ENCODE assay signal across 19 mouse cellular contexts in genomic region chr11:30221043-30221442, GRCm38 (mm10).
"Had no signal": no experiment of that assay in that cellular context is flagged by ENCODE, and none has a peak within 500 bp of the region (broad histone marks: within the 10 kb centered on the region; RNA-seq: fewer than 3 reads in every experiment).

No protein-coding gene starts in this region.

- H3K4me3 ChIP-seq: layer of hippocampus, adult 2 months; limb, embryonic 10.5 days; limb, embryonic 13.5 days; liver, embryonic 12.5 days; liver, embryonic 15.5 days; lung, embryonic 15.5 days; megakaryocyte, embryonic 14.5 days had no signal

- H3K9ac ChIP-seq: limb, embryonic 13.5 days; liver, embryonic 12.5 days; liver, embryonic 15.5 days; lung, embryonic 15.5 days had no signal

- H3K27ac ChIP-seq: kidney, postnatal 0 days; layer of hippocampus, adult 2 months; limb, embryonic 10.5 days; limb, embryonic 13.5 days; liver, embryonic 12.5 days; liver, embryonic 15.5 days; lung, embryonic 15.5 days; stomach, postnatal 0 days had no signal

- H3K27me3 ChIP-seq: limb, embryonic 13.5 days; liver, embryonic 12.5 days; liver, embryonic 15.5 days; lung, embryonic 15.5 days; megakaryocyte, embryonic 14.5 days had no signal

- H3K4me2 ChIP-seq: liver, embryonic 12.5 days; liver, embryonic 15.5 days; lung, embryonic 15.5 days; midbrain, embryonic 11.5 days had no signal

- ATAC-seq: liver, embryonic 12.5 days had no signal

- DNase-seq: layer of hippocampus, adult 9-11 months; liver; lung, adult 18-20 months; midbrain, embryonic 14.5 days; right cerebral cortex, postnatal 14 days; right cerebral cortex, postnatal 4 days; thymus, adult 2 months; thymus, postnatal 14 days; thymus, postnatal 4 days had no signal

- H3K9me3 ChIP-seq: limb, embryonic 10.5 days; limb, embryonic 13.5 days; liver, embryonic 12.5 days; liver, embryonic 15.5 days; lung, embryonic 15.5 days; megakaryocyte, embryonic 14.5 days had no signal

- H3K4me1 ChIP-seq: limb, embryonic 10.5 days; lung, embryonic 15.5 days had no signal

- H3K36me3 ChIP-seq: liver, embryonic 12.5 days; liver, embryonic 15.5 days had no signal
